Mouse (Mus musculus): Measurements from ENCODE around the gene Stard3nl. TPM values are rescaled to one million over a fixed set of nuclear protein-coding genes. Genes with fewer than 3 reads are reported as not detected.
"Not testable (repeated sequence)": the region's sequence is repeated elsewhere in the genome, so short reads cannot be mapped to it uniquely, and the experiment has no call there.

The Stard3nl gene
- polyA plus RNA-seq, 1 experiment from 2014 or later, result 101 TPM

- Histone ChIP-seq H3K4me3 (no peak overlapping the region), H3K27ac (no peak overlapping the region), H3K9me3 (no peaks in the 10 kb centered on the region), H3K4me1 (peaks cover 5% of the 10 kb centered on the region; the same call in 1 of the 2 replicates), H3K36me3 (peaks cover 60% of the 10 kb centered on the region), H3K9ac (no peak overlapping the region), H3K27me3 (no peaks in the 10 kb centered on the region), H3K4me2 (replicated peaks) (no peak overlapping the region)
- no peak for ATAC-seq (ENCODE audit: low FRiP score, low read depth)
- 13% methylated on average over 8 of the region's 8 CpGs for WGBS
Observed at GRCm38 (mm10) chr13:19372133-19372729, 23.4 kb downstream of the Stard3nl start.

GRCm38 (mm10) chr13:19368817-19369216 is 26.8 kb downstream of the Stard3nl start:
- peaks cover 68% of the 10 kb centered on the region for H3K36me3 ChIP-seq
- H3K4me2 ChIP-seq (replicated peaks), result no peak overlapping the region
- peaks cover 5% of the 10 kb centered on the region; the same call in 1 of the 2 replicates for H3K4me1 ChIP-seq

GRCm38 (mm10) chr13:19367536-19367935 is 28.1 kb downstream of the Stard3nl start:
- ATAC-seq (ENCODE audit: low FRiP score, low read depth), result no peak
- H3K27ac ChIP-seq, result no peak overlapping the region
- no peaks in the 10 kb centered on the region for H3K27me3 ChIP-seq
- WGBS, result 81% methylated on average over 7 of the region's 7 CpGs
- no peak overlapping the region for H3K9ac ChIP-seq
- no peak overlapping the region for H3K4me2 ChIP-seq (replicated peaks)
- H3K4me1 ChIP-seq, result peaks cover 5% of the 10 kb centered on the region; the same call in 1 of the 2 replicates
- peaks cover 72% of the 10 kb centered on the region for H3K36me3 ChIP-seq
- H3K4me3 ChIP-seq, result no peak overlapping the region
- no peaks in the 10 kb centered on the region for H3K9me3 ChIP-seq

More at GRCm38 (mm10) chr13:19368817-19369216, 26.8 kb downstream of the Stard3nl start:
- no peak overlapping the region for H3K9ac ChIP-seq
- H3K4me3 ChIP-seq, result no peak overlapping the region
- 86% methylated on average over 6 of the region's 6 CpGs for WGBS
- no peaks in the 10 kb centered on the region for H3K9me3 ChIP-seq
- H3K27ac ChIP-seq, result no peak overlapping the region
- H3K27me3 ChIP-seq, result no peaks in the 10 kb centered on the region
- ATAC-seq (ENCODE audit: low FRiP score, low read depth), result no peak

GRCm38 (mm10) chr13:19366866-19367265 is 28.7 kb downstream of the Stard3nl start:
- ATAC-seq (ENCODE audit: low FRiP score, low read depth), result no peak
- peaks cover 68% of the 10 kb centered on the region for H3K36me3 ChIP-seq
- 80% methylated on average over 2 of the region's 2 CpGs for WGBS
- no peak overlapping the region for H3K4me3 ChIP-seq
- H3K27ac ChIP-seq, result no peak overlapping the region
- no peaks in the 10 kb centered on the region for H3K9me3 ChIP-seq
- no peaks in the 10 kb centered on the region for H3K27me3 ChIP-seq
- no peak overlapping the region for H3K9ac ChIP-seq
- no peaks in the 10 kb centered on the region for H3K4me1 ChIP-seq
- H3K4me2 ChIP-seq (replicated peaks), result no peak overlapping the region

GRCm38 (mm10) chr13:19365596-19365995 is 30.0 kb downstream of the Stard3nl start:
- Histone ChIP-seq H3K27me3 (no peaks in the 10 kb centered on the region), H3K9me3 (no peaks in the 10 kb centered on the region), H3K4me2 (replicated peaks) (no peak overlapping the region), H3K36me3 (peaks cover 61% of the 10 kb centered on the region), H3K27ac (no peak overlapping the region), H3K9ac (no peak overlapping the region), H3K4me3 (no peak overlapping the region), H3K4me1 (no peaks in the 10 kb centered on the region)
- ATAC-seq (ENCODE audit: low FRiP score, low read depth), result no peak
- WGBS, result 33% methylated on average over 4 of the region's 4 CpGs

- Histone ChIP-seq H3K4me1 (no peaks in the 10 kb centered on the region), H3K27ac (no peak overlapping the region)
Observed at GRCm38 (mm10) chr13:19364245-19364772, 31.3 kb downstream of the Stard3nl start.

GRCm38 (mm10) chr13:19362358-19362757 is 33.2 kb downstream of the Stard3nl start:
- peaks cover 49% of the 10 kb centered on the region for H3K36me3 ChIP-seq
- no peaks in the 10 kb centered on the region for H3K9me3 ChIP-seq
- H3K27ac ChIP-seq, result no peak overlapping the region
- no peak overlapping the region for H3K4me2 ChIP-seq (replicated peaks)
- ATAC-seq (ENCODE audit: low FRiP score, low read depth), result no peak
- no peak overlapping the region for H3K9ac ChIP-seq
- no peak overlapping the region for H3K4me3 ChIP-seq
- WGBS, result 66% methylated on average over 6 of the region's 6 CpGs
- no peaks in the 10 kb centered on the region for H3K27me3 ChIP-seq
- no peaks in the 10 kb centered on the region for H3K4me1 ChIP-seq

More at GRCm38 (mm10) chr13:19364245-19364772, 31.3 kb downstream of the Stard3nl start:
- no peaks in the 10 kb centered on the region for H3K9me3 ChIP-seq
- peaks cover 52% of the 10 kb centered on the region for H3K36me3 ChIP-seq
- no peak overlapping the region for H3K4me3 ChIP-seq
- no peak overlapping the region for H3K4me2 ChIP-seq (replicated peaks)
- 0 out of 2 replicates have a peak, but pooled peaks have one; percentile 16 for ATAC-seq (ENCODE audit: low FRiP score, low read depth)
- H3K27me3 ChIP-seq, result no peaks in the 10 kb centered on the region
- 83% methylated on average over 11 of the region's 11 CpGs for WGBS
- no peak overlapping the region for H3K9ac ChIP-seq

GRCm38 (mm10) chr13:19358027-19358426 is 37.6 kb downstream of the Stard3nl start:
- H3K27me3 ChIP-seq, result no peaks in the 10 kb centered on the region
- no peak for ATAC-seq (ENCODE audit: low FRiP score, low read depth)
- H3K4me3 ChIP-seq, result no peak overlapping the region
- no peak overlapping the region for H3K4me2 ChIP-seq (replicated peaks)
- peaks cover 39% of the 10 kb centered on the region for H3K36me3 ChIP-seq
- no peak overlapping the region for H3K27ac ChIP-seq
- H3K4me1 ChIP-seq, result no peaks in the 10 kb centered on the region
- WGBS, result 57% methylated on average over 5 of the region's 5 CpGs
- H3K9ac ChIP-seq, result no peak overlapping the region
- H3K9me3 ChIP-seq, result no peaks in the 10 kb centered on the region

GRCm38 (mm10) chr13:19357301-19357700 is 38.3 kb downstream of the Stard3nl start:
- H3K4me3 ChIP-seq, result no peak overlapping the region
- WGBS, result 69% methylated on average over 7 of the region's 7 CpGs
- H3K4me1 ChIP-seq, result no peaks in the 10 kb centered on the region
- no peak overlapping the region for H3K27ac ChIP-seq
- H3K4me2 ChIP-seq (replicated peaks), result no peak overlapping the region
- no peak overlapping the region for H3K9ac ChIP-seq
- H3K27me3 ChIP-seq, result no peaks in the 10 kb centered on the region
- H3K36me3 ChIP-seq, result peaks cover 34% of the 10 kb centered on the region
- H3K9me3 ChIP-seq, result no peaks in the 10 kb centered on the region
- no peak for ATAC-seq (ENCODE audit: low FRiP score, low read depth)

GRCm38 (mm10) chr13:19356720-19357119 is 38.9 kb downstream of the Stard3nl start:
- H3K27me3 ChIP-seq, result no peaks in the 10 kb centered on the region
- H3K4me3 ChIP-seq, result no peak overlapping the region
- WGBS, result 67% methylated on average over 5 of the region's 5 CpGs
- no peaks in the 10 kb centered on the region for H3K4me1 ChIP-seq
- no peak overlapping the region for H3K4me2 ChIP-seq (replicated peaks)
- no peak for ATAC-seq (ENCODE audit: low FRiP score, low read depth)
- no peak overlapping the region for H3K27ac ChIP-seq
- H3K36me3 ChIP-seq, result peaks cover 34% of the 10 kb centered on the region
- H3K9me3 ChIP-seq, result no peaks in the 10 kb centered on the region
- H3K9ac ChIP-seq, result no peak overlapping the region

- Histone ChIP-seq H3K4me3 (no peak overlapping the region), H3K9ac (no peak overlapping the region), H3K4me1 (no peaks in the 10 kb centered on the region), H3K9me3 (no peaks in the 10 kb centered on the region), H3K36me3 (peaks cover 34% of the 10 kb centered on the region), H3K27me3 (no peaks in the 10 kb centered on the region), H3K27ac (no peak overlapping the region), H3K4me2 (replicated peaks) (no peak overlapping the region)
- no peak for ATAC-seq (ENCODE audit: low FRiP score, low read depth)
- WGBS, result 78% methylated on average over 7 of the region's 7 CpGs
Observed at GRCm38 (mm10) chr13:19356120-19356519, 39.5 kb downstream of the Stard3nl start.

GRCm38 (mm10) chr13:19352795-19353194 is 42.8 kb downstream of the Stard3nl start:
- Histone ChIP-seq H3K4me3 (no peak overlapping the region), H3K36me3 (peaks cover 18% of the 10 kb centered on the region), H3K4me1 (no peaks in the 10 kb centered on the region), H3K9me3 (no peaks in the 10 kb centered on the region), H3K9ac (no peak overlapping the region), H3K27me3 (no peaks in the 10 kb centered on the region), H3K4me2 (replicated peaks) (no peak overlapping the region), H3K27ac (no peak overlapping the region)
- WGBS, result 87% methylated on average over 3 of the region's 3 CpGs
- ATAC-seq (ENCODE audit: low FRiP score, low read depth), result no peak

GRCm38 (mm10) chr13:19340356-19340755 is 55.2 kb downstream of the Stard3nl start:
- 83% methylated on average over 1 of the region's 1 CpGs for WGBS
- ATAC-seq (ENCODE audit: low FRiP score, low read depth); H3K36me3 ChIP-seq: not testable (repeated sequence)

More at GRCm38 (mm10) chr13:19340356-19340755, 55.2 kb downstream of the Stard3nl start:
- H3K27me3 ChIP-seq; H3K4me3 ChIP-seq; H3K9me3 ChIP-seq; H3K9ac ChIP-seq; H3K4me2 ChIP-seq (replicated peaks); H3K4me1 ChIP-seq; H3K27ac ChIP-seq: not testable (repeated sequence)

All from limb, embryonic 13.5 days (tissue).